Mouse (Mus musculus) right cerebral cortex, adult 18-20 months (tissue): ENCODE data around the gene Ddx39.

Source experiments
- DNase-seq: peaks from one replicate; pipeline ENCODE4 v3.0.0; 2022; ENCODE audit warnings: mixed read lengths

Ddx39 gene

GRCm38 (mm10) chr8:83699566-83699965 is 15.4 kb upstream of the Ddx39 start:
- no peak for DNase-seq

GRCm38 (mm10) chr8:83700423-83701085 is 14.4 kb upstream of the Ddx39 start:
- no peak for DNase-seq

- DNase-seq: no peak
Measured at GRCm38 (mm10) chr8:83703426-83703825, 11.6 kb upstream of the Ddx39 start.

GRCm38 (mm10) chr8:83706411-83706810 is 8.6 kb upstream of the Ddx39 start:
- no peak for DNase-seq

GRCm38 (mm10) chr8:83707554-83707953 is 7.4 kb upstream of the Ddx39 start:
- DNase-seq: peak; percentile 57

GRCm38 (mm10) chr8:83714676-83715030 is 324 bp upstream of the Ddx39 start:
- no peak for DNase-seq

GRCm38 (mm10) chr8:83715771-83716170 is 794 bp downstream of the Ddx39 start:
- DNase-seq: no peak

GRCm38 (mm10) chr8:83716563-83716962 is 1.6 kb downstream of the Ddx39 start:
- DNase-seq: no peak

GRCm38 (mm10) chr8:83719048-83719447 is 4.1 kb downstream of the Ddx39 start:
- DNase-seq: no peak

GRCm38 (mm10) chr8:83719693-83720092 is 4.7 kb downstream of the Ddx39 start:
- no peak for DNase-seq

GRCm38 (mm10) chr8:83721405-83722025 is 6.5 kb downstream of the Ddx39 start:
- DNase-seq: no peak

- DNase-seq: no peak
Measured at GRCm38 (mm10) chr8:83722631-83723030, 7.7 kb downstream of the Ddx39 start.

GRCm38 (mm10) chr8:83723447-83724083 is 8.6 kb downstream of the Ddx39 start:
- DNase-seq: no peak

- DNase-seq: peak; percentile 81
Measured at GRCm38 (mm10) chr8:83724697-83725482, 9.9 kb downstream of the Ddx39 start.

GRCm38 (mm10) chr8:83725521-83726102 is 10.6 kb downstream of the Ddx39 start:
- no peak for DNase-seq

GRCm38 (mm10) chr8:83729009-83729807 is 14.2 kb downstream of the Ddx39 start:
- no peak for DNase-seq

- DNase-seq: no peak
Measured at GRCm38 (mm10) chr8:83731906-83732305, 16.9 kb downstream of the Ddx39 start.

GRCm38 (mm10) chr8:83732919-83733318 is 17.9 kb downstream of the Ddx39 start:
- no peak for DNase-seq

- DNase-seq: no peak
Measured at GRCm38 (mm10) chr8:83736681-83737080, 21.7 kb downstream of the Ddx39 start.

GRCm38 (mm10) chr8:83737346-83737745 is 22.4 kb downstream of the Ddx39 start:
- DNase-seq: no peak

- no peak for DNase-seq
Measured at GRCm38 (mm10) chr8:83737852-83738562, 23.0 kb downstream of the Ddx39 start.
